Mouse (Mus musculus) mouse trophoblast stem cell (cell line): ENCODE data around the gene Wwc1.

Experiments
- in situ Hi-C, 2 experiments: fragments of 300-500 bp; cut with MseI, MboI; formaldehyde crosslinking; loops; 2 replicates in 1 of 2; 3 replicates in 1 of 2; pipeline ENCODE4 v1.15.1; 2025

Gene Wwc1

DNA sequence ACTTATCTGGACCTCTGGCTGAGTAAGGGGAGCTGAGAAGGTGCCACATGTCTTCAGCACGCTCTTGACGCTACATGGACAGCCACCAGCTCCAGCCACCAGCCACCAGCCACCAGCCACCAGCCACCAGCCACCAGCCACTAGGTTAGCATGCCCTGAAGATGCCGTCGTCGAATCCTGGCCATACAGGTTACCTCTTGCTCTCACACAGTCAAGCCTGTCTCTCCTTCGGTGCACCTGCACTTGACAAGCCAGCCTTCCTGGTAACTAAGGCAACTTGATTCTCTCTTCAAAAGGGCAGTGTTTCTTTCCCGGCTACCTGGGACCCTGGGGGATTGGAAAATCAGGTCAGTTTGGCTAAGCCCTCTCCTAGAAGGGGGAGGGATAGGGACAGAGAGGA lies 7.2 kb downstream of the Wwc1 start:
- in situ Hi-C loops, result no loop called here

DNA sequence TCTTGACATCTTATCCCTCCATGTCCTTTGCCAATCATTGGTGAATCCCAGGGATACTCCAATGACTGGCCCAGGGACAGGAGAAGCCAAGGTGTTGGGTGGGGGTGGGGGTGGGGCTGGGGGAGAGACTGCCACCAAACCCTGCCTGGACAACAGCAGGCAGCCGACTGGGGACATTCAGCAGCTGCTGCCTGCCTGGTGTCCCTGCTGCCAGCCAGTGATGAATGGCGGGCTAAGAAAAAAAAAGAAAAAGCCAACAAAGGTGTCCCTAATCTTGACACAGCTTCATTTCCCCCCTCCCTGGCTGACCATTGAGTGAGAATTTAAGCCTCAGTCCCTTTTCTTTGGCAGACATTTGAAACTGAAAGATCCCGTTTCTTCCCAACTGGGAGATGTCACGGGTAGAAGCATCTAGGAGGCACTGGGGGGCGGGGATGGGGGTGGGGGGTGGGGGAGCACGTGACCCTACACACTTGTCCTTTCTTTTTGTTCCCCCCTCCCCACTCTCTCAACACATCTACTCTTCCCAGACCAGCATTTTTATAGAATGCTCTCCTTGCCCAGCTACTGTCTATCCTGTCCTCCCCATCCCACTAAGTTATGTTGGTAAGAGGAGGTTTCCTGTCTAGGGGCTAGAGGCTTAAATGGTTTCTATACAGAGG lies 7.9 kb downstream of the Wwc1 start:
- in situ Hi-C loops, result no loop called here

DNA sequence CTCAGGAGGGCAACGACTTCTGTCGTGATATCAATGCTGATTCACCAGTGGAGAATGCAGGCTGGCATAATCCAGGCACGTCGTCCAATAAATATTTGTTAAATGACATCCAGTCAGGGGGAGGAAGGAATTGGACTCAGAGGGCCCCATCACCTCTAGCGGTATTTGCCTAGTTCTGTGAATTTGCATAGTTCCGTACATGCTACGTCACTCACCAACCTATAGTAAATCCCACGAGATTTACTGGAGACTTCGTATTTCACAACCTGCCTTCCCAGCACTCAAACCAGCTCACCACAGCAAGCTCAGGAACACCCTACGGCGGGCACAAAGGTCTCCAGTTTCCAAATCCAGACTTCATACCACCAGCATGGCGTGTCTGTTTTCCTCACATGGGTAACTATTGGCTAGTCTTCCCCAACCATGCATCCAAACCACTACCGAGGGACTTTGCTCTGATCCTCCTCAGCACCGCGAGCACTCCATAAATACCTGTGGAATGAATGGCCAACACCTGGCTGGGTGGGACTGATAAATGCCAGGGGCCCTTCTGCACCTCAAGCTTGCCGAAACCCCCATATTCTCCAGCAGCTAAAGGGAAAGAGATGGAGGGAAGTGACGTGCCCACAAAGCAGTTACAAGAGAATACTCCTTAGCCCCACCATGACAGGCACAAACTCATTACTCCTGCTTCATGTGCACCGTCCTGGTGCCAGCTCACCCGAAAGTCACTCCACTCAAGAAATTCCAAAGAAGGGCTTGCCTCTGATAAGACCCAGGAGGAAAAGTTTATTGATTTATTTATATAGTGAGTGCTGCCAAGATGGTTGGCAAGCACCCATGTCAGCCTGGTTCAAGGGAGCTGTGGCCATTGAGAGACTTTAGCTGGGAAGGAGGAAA lies 9.3 kb downstream of the Wwc1 start:
- in situ Hi-C loops, result no loop called here

DNA sequence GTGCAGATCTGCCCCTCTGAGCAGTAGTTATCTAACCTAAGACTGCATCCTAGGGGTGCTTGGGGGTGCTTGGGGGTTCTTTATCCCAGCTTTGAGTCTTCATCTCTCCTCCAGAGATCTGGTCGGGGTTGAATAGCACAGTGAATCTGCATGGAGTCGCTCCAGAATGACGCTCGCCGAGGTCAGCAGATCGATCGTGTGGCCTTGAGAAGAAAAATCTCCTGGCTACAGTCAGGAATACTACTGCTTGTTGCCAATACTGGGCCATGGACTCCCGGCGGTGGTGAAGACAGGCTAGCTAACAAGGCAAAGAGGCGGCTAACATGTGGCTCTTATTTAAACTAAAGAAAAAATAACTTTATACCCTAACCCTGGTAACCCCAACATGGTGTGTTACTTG lies 12.0 kb downstream of the Wwc1 start:
- in situ Hi-C loops, result no loop called here

DNA sequence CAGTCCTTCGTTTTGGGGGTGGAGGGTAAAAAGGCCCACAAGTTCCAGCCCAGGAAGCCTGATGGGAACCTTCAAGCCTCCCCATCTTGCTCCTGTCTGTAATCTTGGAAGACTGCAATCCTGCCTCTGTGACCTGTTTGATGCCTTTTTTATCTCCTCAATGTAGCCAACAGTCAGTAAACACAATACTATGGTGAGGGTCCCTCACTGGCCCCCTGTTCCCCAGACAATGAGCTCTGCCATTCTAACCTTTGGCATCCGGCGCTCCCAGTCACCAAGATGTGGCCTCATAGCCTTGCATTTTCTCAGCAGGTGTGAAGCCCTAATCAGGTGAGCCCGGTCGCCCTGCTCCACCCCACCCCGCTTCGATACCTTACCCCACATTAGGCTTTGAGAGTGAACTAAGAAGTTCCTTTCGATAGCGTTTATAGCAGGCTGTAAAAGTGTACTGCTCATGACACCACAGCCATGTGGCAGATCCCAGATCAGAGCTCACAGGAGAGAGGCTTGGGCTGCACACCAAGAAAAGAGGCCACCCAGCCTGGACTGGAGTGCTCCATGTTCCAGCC lies 16.3 kb downstream of the Wwc1 start:
- in situ Hi-C loops, result no loop called here

DNA sequence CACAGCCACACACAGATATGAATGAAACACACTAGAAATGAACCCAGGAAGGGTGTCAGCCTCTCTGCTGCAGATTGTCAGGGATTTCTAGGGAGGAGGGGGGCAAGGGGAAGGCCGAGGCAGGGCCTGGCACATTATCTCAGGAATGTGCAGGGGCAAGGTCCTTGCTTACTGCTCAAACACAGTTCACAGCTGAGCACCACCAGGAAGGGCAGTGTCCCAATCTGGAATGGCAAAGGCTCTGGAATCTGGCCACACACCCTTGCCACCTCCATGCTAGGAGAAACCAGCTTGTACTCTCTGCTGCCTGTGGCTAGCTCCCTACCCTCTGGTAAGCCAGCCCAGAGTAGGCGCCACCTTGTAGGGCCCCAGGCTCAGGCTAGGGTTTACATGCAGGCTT lies 16.8 kb downstream of the Wwc1 start:
- in situ Hi-C loops, result no loop called here

DNA sequence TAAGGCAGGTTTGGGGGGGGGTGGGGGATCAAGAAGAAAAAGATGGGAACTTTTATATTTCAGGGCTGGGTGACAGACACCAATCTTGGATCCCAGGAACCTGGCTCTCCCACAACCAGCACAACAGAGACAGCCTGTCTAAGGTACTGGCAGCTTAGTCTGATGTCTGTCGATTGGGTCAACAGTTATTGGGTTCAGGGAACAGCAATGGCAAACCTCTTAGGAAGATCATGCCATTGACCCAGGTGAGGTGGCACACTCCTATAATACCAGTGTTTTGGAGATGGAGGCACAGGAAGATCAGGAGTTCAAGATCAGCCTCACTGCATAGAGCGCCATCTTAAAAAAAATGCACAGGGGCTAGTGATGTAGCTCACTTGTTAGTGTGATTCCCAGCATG lies 17.9 kb downstream of the Wwc1 start:
- in situ Hi-C loops, result no loop called here

DNA sequence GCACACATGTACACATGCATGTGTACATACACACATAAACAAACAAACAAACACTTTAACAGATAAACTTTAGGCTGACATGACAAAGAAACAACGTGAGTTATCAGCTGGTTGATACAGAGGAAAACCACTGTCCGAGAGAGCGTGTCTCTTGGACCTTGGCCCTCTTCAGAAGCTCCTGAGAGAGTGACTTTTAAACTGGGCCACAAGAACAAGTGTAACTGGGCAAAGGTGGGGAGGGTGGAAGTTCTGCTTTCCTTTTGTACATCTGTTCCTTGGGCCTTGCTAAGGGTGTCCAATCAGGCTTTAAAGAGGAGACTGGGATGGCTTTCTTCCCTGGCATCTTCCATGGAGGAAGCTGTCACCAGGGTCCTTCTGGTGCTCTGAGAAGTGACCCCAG lies 21.1 kb downstream of the Wwc1 start:
- in situ Hi-C loops, result no loop called here

DNA sequence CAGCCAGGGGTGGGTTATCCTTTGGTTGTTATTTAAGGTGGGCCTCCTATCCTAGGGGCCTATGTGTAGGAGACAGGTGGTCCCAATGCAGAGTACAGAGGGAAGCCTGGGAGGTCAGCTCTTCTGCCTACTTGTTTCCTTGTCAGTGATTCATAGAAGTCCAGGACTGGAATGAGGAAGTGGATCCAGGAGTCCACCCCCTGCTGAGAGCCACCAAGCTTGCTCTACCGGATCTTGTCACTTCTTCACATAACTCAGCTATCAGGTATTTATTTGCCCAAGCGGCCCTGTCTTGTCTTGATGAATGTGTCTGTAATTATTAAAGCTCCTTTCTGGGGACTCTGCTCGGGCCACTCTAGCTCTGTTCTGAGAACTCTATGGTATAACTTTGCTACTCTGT lies 24.8 kb downstream of the Wwc1 start:
- in situ Hi-C loops, result no loop called here

DNA sequence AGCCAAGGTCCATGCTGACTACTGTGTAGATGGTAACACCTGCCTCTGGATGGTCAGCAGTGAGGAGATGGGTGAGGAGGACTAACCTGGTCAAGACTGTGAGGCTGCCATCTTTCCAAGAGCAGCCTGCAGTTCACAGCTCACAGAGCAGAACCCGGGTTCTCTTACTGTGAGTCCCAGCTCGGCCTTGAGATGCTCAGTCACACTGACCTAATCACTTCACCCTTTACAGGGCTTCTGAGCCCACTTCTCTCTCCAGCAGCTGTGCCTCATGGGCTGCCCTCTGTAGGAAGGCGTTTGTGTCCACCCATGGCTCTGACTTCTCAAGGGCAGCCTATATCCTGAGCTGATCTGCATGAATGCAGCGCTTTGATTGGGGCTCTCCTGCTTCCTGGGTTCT lies 27.1 kb downstream of the Wwc1 start:
- in situ Hi-C loops, result no loop called here

DNA sequence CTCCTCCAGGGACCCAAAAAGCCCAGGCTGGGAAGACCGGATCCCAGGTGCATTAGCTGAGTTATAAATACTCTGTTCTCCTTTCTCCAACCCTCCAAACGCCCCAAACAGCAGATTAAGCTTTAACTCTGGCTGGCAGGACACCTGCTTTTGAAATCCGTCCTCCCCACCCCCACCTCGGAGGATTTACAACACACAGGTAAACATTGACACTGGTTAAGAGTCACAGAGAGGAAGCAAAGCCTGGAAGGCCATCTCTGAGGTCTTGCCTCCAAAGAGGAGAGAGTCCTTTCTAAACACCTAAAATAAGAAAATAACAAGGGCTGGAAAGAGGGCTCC lies 28.6 kb downstream of the Wwc1 start:
- in situ Hi-C loops, result no loop called here

DNA sequence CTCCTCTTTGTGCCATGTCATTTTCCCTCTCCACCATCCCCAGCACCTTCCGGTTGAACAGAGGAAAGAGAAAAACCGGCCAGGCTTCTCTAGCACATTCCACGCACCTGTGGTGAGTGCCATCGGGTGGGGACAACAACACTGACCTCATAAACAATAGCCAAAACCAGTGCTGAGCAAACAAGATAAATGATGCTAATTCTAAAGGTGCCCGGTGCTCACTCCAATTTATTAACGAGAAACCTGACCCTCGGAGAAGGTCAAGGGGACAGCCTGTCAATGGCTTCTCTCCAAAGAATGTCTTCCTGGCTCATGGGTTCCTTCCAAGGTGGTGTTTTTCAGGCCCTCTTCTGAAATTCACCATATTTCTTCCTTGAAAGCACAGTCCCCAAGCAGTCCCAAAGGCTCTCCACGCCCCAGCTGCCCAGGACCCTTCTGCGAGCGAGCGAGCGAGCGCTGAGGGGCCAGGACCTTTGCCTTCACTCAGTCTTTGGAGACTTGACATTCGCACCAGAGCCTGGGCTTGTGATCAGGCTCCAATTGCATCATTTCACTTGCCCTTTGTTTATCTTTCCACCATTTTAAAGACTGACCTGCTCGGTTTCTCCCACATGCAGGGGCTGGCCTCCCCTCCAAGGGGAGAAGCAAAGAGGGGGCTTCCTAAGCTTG lies 29.1 kb downstream of the Wwc1 start:
- in situ Hi-C loops, result no loop called here

DNA sequence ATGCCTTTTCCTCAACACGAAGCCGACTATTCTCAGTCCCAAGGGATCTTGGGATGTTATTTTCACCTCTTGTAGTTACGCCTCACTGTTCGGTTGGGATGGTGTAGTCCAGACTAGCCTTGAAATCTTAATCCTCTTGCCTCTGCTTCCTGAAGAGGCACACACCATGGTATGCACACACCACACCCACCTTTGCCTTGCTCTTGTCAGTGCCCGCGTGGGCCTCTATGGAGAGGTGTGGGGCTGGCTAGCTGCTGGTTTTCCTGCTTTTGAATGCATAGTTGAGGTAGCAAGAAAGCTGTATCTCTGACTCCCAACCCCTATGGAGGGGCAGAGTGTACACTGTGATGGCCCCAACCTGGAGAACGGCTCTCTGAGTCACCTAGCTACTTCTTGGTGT lies 29.9 kb downstream of the Wwc1 start:
- in situ Hi-C loops, result no loop called here

DNA sequence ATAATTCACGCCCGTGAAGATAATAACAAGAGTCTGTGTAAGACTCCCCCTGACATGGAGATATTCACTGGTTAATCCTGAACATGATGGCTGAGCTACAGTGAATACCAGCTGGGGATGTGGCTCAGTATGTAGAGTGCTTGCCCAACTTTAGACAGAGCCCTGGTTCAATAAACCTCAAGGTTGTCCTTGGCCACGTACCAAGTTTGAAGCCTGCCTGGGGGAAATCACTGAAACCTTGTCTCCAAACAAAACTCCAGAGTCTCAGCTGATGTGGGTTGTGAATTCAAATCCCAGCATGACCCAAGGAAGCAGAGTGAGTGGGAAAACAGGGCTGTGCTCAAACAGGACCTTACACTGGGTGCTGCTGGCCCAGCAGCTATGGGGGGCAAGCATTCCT lies 30.3 kb downstream of the Wwc1 start:
- in situ Hi-C loops, result no loop called here

DNA sequence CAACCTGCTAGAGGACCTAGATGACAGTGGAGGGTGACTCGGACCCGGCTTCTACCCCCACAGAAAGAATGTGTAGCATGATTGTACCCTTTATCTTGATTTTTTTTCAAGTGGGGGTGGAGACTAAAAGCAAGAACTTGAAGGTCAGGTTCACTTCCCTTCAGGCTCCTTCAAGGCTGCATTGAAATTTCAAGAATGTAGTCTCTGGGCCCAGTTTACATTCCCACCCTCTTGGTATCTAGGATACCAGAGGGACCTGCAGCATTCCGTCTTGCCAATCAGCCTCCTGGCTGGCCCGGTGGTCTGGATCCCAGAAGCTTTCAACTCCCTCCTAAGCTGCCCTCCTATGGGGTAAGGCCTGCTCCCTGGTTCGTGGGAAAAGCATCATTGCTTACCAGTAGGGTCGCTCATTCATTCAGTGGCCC lies 31.9 kb downstream of the Wwc1 start:
- in situ Hi-C loops, result no loop called here

DNA sequence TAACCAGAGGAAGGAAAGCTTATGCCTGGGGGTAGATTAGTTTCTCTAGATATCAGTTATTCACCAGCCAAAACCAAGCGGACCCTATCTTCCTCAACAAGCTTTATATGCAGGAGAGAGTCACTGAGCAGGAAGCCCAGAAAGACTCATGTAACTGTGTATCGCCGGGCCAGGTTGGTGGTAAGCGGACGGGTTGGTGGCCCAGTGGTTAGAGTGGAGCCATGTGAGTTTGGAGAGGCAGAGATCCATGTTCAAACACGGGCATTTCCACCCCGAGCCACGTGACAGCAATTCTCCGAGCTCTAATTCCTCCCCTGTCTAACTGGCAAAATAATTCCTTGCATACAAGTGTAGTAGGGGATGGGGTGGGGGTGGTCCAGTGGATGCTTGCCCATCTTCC lies 32.4 kb downstream of the Wwc1 start:
- in situ Hi-C loops, result no loop called here

DNA sequence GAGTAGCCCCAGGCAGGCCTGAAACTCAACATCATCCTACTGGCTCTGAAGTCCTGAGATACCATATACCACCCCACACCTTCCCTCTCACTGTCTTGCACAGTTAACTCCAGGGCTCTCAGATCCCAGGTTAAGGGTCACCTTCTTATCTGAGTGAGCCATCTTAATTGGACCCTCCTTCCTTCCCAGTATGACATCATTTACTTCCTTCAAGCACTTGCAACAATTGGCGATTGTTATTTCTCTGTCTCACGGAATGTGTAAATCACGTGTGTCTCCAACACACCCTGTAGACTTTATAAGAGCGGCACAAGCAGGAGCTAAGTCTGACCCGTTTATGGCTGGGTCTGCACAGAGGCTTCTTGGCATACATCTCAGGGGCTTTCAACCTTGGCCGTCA lies 35.1 kb downstream of the Wwc1 start:
- in situ Hi-C loops, result no loop called here

DNA sequence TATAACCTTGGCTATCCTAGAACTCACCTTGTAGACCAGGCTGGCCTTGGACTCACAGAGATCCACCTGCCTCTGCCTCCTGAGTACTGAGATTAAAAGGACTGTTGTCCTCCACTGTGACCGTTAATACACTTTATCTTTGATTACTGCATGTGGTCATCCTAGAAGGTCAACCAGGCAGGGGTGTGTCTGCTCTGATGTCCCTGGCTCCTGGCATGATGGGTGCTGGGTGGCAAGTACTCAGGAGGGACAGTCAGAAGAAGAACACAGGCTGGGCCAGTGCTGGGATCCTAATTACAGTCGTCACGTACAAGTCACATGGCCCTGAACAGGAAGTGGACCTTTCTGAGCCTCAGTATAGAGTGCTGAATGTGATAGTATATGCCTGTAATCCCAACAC lies 38.7 kb downstream of the Wwc1 start:
- in situ Hi-C loops, result no loop called here

DNA sequence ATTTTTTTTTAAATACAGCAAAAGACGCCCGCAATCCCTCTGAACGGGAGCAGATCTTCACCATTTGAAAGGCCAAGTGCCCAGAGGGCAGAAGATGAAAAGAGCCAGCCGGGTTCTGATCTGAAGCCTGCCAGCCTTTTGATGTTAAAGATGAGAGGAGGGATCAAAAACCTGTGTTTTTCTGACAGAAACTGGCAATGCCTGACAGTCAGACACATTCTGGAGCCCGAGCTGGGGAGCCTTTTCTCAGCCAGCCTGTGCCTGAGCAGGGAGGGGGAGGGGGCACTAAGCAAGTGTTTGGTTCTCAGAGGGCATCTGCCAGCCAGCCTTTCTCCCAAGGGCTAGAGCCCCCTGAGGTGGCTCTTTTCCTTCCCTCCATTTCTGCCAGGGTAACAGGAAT lies 39.3 kb downstream of the Wwc1 start:
- in situ Hi-C loops, result no loop called here

DNA sequence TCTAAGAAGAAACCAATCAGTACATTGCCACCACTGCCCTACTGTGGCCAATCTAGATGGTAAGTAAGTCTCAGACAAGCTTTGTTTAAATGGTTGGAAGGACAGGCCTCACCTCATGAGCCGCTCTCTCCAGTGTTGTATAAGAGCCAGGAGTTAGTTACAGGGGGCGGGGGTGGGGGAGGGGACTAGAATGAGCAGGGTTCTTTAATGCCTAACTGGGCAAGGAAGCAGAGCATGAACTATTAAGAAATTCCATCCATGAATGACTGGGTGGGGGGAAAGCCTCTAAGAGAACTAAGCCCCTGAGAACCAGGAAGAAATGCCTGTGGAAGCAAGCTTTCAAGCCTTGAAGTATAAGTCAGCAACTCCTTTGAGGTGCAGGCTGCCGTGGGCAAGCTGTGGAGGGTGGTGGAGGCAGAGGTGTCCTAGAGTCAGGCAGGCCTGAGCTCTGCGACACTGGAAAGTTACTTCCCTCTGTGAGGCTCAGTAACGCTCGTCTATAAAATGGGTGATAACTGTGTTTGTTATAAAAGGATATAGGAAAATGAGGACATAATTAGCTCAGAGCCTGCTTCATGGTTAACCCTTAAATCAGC lies 41.4 kb downstream of the Wwc1 start:
- in situ Hi-C loops, result no loop called here

DNA sequence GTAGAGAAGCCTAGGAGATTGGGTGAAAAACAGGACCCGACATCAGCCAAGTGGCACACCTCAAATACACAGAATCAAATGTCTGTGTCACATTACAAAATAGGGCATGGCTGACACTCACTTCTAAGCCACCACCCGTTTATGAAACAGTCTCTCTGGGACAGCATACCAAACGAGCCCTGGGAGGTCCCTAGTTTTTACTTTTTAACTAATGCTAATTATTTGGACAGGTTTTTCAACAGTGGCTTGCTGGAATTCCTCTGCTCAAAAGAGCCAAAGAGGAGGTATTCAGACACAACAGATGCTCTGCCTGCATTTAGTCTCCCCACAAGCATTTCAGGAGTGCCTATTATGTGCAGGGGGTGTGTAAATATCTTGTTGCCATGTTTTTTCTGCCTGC lies 44.7 kb downstream of the Wwc1 start:
- in situ Hi-C loops, result no loop called here

DNA sequence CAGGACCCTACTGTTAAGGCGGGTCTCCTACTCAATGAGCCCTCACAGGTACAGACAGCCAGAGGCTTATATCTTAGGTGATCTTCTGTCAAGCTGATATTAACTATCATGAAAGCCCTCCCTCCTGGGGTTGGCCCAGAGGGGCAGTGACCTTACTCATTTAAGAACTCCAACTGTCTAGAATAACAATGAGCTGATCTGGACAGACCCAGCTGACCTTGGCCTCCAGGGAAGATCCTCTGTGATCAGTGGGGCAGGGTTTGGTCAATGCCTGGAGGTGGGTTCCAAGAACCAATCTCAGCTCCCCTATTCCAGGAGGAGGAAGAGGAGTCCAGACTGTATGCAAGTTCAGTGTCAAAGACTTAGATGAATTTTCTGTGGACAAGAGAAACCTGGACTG lies 45.2 kb downstream of the Wwc1 start:
- in situ Hi-C loops, result no loop called here
